Mouse (Mus musculus): ENCODE measurements around the gene Gstt1.
A peak's percentile ranks its signal among the peaks of the same experiment; 100 is the strongest.

The Gstt1 gene

GRCm38 (mm10) chr10:75763682-75764518 is 34.5 kb downstream of the Gstt1 start, which contains the start of gene Cabin1:
Gene Cabin1 (minus strand): TSS chr10:75764341.
- peak; percentile 99 for DNase-seq

GRCm38 (mm10) chr10:75762413-75762812 is 36.0 kb downstream of the Gstt1 start:
- DNase-seq: no peak

- no peak for DNase-seq
Observed at GRCm38 (mm10) chr10:75760311-75760710, 38.1 kb downstream of the Gstt1 start.

GRCm38 (mm10) chr10:75756719-75757118 is 41.7 kb downstream of the Gstt1 start:
- DNase-seq: no peak

DNA sequence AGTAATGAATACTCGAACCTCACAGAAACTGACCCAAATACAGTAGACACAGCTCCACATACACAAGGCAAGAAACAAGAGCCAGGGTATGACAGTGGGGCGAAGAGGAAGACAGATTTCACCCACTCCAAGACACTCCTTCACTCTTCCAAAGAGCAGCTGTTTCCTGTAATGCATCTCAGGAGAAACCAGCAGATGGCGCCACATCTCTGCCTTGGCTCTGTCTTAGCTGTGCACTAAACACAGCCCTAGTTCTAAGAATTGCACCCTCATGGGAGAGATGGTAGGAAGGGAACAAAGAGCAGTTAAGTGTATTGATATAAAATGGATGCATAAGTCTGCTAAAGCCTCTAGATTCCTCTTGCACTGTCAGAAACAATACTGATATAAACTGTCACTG is 54.4 kb downstream of the Gstt1 start:
- peak; percentile 85 for DNase-seq

GRCm38 (mm10) chr10:75743369-75743768 is 55.0 kb downstream of the Gstt1 start:
- no peak for DNase-seq

DNA sequence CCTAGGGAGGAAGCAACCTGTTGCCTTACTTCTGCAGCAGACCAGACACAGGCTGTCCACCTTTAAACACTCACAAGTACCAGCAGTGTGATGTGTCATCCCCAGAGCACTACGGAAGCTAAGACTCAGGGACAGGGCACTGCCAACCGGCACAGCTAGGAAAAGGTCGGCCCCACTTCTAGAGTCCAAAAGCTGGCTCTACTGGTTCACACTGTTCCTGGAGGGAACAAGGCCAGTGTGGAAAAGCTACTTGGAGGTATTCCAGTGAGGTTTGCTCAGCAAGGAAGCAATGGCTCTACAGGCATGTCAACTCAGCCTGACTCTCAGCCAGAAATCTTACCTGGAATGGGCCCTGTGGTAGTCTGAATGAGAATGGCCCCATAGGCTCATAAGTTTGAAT is 57.5 kb downstream of the Gstt1 start:
- no peak for DNase-seq

Data from retina, postnatal 1 day (tissue).